Mouse (Mus musculus) ZHBTc4 (cell line): ENCODE data around the gene Tfap4.
A peak's percentile ranks its signal among the peaks of the same experiment; 100 is the strongest.
"Not testable (repeated sequence)": the region's sequence is repeated elsewhere in the genome, so short reads cannot be mapped to it uniquely, and the experiment has no call there.

Source experiments
- DNase-seq: peaks from one replicate; pipeline ENCODE4 v3.0.0-alpha.2; 2011; ENCODE audit warnings: low read depth, low spot score

The Tfap4 gene

GRCm38 (mm10) chr16:4552829-4553550, 6.7 kb downstream of the Tfap4 start:
- DNase-seq = no peak

DNA sequence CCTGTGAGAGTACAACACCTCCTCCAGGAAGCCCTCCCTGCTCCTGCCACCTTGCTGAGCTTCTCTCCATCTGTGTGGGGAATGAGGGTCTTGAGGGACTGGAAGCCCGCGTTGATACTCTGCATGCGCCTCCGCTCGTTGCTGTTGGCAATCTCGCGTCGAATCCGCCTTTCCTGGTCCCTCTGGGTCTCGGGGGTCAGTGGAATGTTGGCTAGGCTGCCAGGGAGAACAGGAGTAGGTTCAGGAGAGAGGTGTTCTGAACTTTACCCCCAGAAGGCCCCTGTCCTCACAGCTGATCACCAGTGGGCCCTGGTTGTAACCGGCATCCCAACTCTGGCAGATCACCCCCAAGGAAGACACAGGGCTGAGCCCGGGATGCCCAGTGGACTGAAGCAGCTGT, 7.8 kb downstream of the Tfap4 start:
- DNase-seq = no peak

DNA sequence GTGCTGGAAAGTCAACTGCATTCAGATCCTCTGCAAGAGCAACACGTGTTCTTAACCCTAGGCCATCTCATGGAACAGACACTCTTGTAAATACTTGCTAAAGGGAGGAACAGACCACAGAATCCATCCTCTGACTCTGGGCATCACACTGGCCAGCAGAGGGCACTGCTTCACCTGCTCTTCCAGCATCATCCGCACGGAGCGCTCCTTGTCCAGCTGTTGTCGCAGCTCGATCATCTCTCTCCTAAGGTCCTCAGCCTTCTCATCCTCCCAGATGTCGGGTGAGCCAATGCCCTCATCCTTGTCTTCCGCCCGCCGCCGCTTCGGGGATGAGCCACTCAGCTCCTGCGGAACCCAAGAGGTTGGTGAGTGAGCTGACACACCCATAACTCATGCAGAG, 8.6 kb downstream of the Tfap4 start:
- DNase-seq = peak; percentile 90

DNA sequence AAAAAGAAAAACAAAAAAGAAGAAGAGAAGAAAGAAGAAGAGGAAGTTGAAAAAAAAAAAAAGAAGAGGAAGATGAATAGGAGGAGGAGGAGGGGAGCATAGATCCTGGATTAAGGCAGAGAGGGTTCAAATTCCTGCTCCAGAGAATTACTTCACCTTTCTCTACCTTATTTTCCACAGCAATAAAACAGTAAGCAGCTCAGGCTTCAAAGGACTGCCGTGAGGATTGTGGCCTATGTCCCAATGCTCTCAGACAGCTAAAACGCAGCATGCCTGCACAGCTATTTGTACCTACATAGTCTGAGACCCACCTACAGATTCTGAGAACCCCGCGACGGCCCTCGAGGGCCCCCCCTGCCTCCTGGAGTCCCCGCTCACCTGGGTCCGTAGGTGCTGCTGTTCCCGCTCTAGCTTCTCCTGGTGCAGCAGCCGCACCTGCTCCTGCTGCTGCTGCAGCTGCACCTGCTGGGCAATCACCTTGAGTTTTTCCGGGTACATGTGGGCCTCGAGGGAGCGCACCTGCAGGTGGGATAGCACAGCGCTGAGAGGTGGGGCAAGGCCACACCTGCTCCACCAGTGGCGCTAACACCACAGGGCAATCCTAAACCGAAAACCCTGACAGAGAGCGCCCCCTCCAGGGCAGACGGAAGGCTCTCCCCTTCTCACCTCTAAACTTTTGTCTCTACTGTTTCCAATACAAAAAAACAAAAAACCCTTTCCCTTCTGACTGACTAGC, 10.5 kb downstream of the Tfap4 start:
- DNase-seq = peak; percentile 72

DNA sequence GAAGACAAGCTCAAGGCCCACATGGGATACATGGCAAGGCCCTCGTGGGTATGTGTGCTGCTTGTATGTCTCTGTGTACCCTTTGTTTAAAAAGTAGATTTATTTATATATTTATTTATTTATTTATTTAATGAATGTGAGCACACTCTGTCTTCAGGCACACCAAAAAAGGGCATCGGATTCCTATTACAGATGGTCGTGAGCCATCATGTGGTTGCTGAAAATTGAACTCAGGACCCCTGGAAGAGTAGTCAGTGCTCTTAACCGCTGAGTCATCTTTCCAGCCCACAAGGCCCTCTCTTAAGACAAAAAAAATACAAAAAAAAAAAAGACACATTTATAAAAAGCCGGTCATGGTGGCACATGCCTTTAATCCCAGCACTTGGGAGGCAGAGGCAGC, 12.0 kb downstream of the Tfap4 start:
- no peak for DNase-seq

GRCm38 (mm10) chr16:4546838-4547237, 12.8 kb downstream of the Tfap4 start:
- DNase-seq = no peak

- no peak for DNase-seq
Measured at GRCm38 (mm10) chr16:4544845-4545244, 14.8 kb downstream of the Tfap4 start.

- DNase-seq = no peak
Measured at GRCm38 (mm10) chr16:4543266-4543665, 16.4 kb downstream of the Tfap4 start.

- DNase-seq = peak; percentile 29
Measured at GRCm38 (mm10) chr16:4542236-4542774, 17.3 kb downstream of the Tfap4 start.

DNA sequence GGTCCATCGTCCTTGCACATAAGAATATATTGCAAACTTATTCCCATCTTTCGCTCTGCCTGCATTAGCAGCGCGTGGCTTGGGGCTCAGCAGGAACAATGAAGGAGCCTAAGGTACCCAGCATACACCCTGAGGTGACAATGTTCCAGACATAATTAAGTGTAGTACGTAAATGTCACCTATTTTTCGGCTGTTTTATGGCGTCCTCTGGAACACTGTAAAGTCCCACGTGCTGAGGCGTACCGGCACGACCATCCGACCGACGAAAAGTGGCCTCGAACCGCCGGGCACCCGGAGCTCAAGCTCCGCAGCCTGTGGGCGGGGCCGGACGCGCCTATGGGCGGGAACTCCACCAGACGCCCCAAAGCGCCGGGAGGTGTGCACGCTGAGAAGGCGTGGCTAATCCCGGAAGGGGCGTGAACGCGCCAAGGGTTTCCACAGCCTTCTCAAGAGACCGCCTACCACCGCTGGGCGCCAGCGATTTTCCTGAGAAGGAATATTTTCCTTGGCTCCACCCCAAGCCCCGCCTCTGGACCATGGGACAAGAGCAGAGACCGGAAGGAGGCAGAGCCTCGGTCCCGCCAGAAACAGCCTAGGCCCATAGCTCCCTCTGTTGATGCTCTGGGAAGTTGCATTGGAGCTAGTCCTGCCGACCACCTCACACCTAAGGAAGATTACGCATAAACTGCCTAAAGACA, 18.0 kb downstream of the Tfap4 start, which contains the start of gene Srl:
Gene Srl (minus strand): TSS at position 316 of the 698 bp plus-strand sequence.
- DNase-seq = peak; percentile 100

DNA sequence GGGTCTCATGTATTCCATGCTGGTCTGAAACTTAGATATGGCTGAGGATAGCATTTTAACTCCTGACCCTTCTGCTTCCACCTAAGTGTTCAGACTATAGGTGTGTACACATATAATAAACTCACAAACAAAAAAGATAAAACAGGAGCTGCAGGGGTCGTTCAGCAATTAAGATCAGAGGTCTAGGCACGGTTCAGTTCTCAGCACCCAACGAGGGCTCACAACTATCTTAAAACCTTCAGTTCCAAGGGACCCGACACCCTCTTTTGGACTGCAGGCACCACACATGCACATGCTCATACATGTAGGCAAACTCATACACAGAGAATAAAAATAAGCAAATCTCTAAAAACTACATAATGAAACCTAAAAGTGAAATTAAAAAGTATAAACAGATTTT, 18.6 kb downstream of the Tfap4 start:
- DNase-seq = no peak

GRCm38 (mm10) chr16:4540064-4540775, 19.4 kb downstream of the Tfap4 start:
- DNase-seq = peak; percentile 70

- no peak for DNase-seq
Measured at GRCm38 (mm10) chr16:4539521-4539920, 20.1 kb downstream of the Tfap4 start.

- DNase-seq = no peak
Measured at GRCm38 (mm10) chr16:4537616-4538358, 21.9 kb downstream of the Tfap4 start.

DNA sequence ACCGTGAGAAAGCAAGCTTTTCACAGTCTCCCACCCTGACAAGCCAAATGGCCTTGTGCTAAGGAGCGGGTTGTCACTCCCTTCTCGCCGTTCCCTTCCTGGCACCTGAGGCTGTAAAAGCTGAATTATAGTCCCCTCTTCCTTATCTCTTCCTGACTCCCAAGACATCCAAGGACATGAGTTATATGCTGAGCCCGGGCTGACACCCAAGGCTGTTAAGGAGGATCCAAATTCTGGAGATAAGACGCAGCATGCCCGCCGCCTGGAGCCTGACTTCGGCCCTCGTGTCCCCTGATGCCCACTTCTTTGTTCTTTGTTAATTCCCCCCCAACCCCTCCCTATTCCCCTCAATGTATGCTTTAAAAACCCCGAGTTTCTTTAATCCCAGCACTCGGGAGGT, 32.3 kb downstream of the Tfap4 start:
- DNase-seq = not testable (repeated sequence)

DNA sequence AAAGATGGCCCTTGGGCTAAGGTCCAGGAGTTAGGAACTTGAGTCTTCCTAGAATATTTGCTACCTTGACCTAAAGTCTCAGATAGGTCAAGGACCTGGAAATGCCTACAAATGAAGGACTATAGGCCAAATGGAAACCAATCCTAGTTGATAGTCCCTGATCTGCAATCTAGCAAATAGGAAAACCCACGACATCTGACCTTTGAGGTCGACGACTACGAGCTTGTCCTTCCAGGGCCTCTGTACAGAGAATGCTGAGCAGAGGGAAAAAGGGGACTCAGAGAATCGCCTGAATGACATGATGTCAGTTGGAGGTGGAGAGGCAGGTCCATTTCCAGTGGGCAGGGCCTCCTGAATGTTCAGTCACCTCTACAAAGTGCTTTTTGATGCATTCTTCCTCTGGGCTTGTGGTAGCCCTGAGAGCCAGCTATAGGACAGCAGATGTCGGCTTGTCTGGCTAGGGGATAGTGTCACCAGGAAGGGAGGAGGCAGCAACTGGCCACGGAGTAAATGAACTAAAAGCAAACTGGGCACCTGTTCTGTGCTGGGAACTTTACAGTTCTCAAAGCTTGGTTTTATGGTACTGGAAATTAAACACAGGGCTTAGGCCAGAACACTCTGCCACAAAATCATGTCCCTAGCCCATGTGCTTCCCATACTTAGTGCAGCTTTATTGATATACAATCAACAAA, 36.2 kb downstream of the Tfap4 start:
- DNase-seq = no peak

DNA sequence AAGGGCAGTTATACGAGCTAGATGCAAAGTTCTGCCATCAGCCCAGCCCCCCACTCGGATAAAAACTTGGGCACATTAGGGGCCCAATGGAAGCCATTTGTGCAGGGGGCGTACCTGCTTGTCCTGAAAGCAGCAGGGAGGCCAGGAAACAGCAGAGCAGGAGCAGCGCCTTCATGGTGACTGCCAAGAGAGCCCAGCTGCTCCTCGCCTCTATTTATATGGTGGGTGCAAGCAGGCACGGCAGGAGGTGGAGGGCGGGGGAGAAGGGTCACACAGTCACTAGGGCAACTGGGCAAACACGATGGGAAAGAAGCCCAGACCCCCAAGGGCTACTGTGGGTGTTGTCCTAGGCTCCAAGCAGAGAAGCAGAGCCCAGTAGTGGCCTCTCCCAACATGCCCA, 36.8 kb downstream of the Tfap4 start:
- DNase-seq = no peak

GRCm38 (mm10) chr16:4521735-4522530, 37.7 kb downstream of the Tfap4 start:
- DNase-seq = no peak

DNA sequence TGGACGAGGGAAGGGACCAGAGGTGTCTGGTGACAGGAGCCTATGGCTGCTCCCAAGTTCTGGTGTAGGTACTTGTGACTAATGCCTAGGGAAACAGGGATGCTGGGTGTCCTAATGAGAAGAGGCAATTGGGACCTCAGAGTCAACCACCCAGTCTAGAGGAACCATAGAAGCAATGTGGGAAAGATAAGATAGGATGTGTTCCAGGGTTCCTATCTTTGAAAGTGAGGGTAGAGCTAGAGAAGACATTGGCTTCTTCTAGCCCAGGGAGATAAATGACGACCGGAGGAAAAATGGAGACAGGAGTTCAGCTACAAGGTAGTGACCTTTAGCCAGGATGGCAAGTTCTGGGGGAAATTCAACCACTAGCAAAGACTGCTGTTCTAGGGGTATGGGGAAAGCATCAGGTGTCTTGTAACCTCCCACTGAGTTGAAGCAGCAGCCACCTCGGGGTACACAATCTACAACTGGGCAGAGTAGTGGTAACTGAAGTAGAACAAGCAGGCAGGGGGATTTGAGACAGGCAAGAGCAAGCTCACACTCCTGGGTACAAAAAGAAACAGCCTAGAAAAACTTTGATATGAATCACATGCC, 38.5 kb downstream of the Tfap4 start:
- no peak for DNase-seq
